Mouse (Mus musculus) regulatory T cell (primary cell): ENCODE data around the gene Cd81.

Source experiments
- in situ Hi-C: fragments of 300-600 bp; cut with MboI, MseI; formaldehyde crosslinking; loops from one replicate; pipeline ENCODE4 v1.15.1; 2025; ENCODE audit warnings: high pct_unique_total_duplicates

Cd81 gene

GRCm38 (mm10) chr7:143049331-143049730, 3.2 kb upstream of the Cd81 start:
- in situ Hi-C loops = no loop called here

- in situ Hi-C loops = loop anchor here (5.0 kb wide), 1 partner anchor 43 kb away; the partner anchor contains the start of gene Tspan32
Measured at GRCm38 (mm10) chr7:143049841-143050816, 2.4 kb upstream of the Cd81 start.

GRCm38 (mm10) chr7:143051316-143051715, 1.2 kb upstream of the Cd81 start:
- in situ Hi-C loops = loop anchor here (5.0 kb wide), 1 partner anchor 44 kb away; the partner anchor contains the start of gene Tspan32

- in situ Hi-C loops = loop anchor here (5.0 kb wide), 1 partner anchor 46 kb away; the partner anchor contains the start of gene Tspan32
Measured at GRCm38 (mm10) chr7:143053008-143053899, 715 bp downstream of the Cd81 start.

GRCm38 (mm10) chr7:143053961-143054611, 1.5 kb downstream of the Cd81 start:
- in situ Hi-C loops = loop anchor here (5.0 kb wide), 1 partner anchor 47 kb away; the partner anchor contains the start of gene Tspan32

DNA sequence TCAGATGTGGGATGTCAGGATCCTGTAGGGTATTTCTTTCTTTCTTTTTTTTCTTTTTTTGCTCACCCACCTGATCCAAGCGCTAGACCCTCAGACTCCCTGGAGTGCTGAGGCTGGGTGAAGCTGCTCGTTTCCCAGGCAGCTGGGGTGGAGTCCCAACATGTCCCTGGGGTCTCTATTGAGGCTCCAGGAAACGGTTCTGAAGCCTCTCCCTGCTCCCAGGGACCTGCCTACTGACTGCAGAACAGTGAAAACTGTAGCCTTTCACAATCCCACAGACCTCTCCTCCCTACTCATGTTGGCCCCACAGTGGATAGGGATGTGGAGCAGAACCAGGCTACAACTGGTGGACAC, 2.0 kb downstream of the Cd81 start:
- in situ Hi-C loops = loop anchor here (5.0 kb wide), 1 partner anchor 47 kb away; the partner anchor contains the start of gene Tspan32

- in situ Hi-C loops = no loop called here
Measured at GRCm38 (mm10) chr7:143055001-143055400, 2.5 kb downstream of the Cd81 start.

DNA sequence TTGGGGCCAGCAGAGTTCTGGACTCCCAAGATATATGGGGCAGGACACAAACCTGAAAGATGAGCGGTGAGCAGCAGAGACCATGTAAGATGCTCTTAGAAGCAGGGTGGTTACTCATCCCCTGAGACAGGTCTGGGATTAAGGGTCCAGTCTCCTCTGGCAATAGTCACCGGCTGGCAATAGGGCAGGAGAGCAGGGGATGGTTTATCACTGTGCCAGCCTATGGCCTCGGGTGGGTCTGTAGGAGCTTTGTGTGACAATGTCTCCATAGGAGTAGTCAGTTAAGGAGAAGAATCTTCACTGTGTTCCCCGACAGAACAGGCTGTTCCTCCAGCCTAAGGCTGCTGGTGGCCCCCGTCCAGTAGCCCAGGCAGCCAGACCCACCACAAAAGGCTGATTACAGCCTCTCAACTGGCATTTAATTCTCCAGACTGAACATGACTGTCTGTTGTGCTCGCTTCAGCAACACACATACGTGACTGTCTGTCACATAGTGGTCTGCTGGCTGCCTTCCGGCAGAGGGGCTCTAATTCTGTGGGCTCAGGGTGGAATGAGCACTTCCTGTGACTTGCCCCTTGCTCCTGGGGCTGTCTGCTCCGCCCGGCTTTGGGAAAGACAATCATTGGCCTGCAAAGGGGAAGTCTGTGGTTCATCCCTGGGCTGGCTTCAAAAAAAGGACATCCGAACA, 3.1 kb downstream of the Cd81 start:
- in situ Hi-C loops = no loop called here

- in situ Hi-C loops = no loop called here
Measured at GRCm38 (mm10) chr7:143057023-143057422, 4.5 kb downstream of the Cd81 start.

- in situ Hi-C loops = no loop called here
Measured at GRCm38 (mm10) chr7:143057667-143058220, 5.2 kb downstream of the Cd81 start.

DNA sequence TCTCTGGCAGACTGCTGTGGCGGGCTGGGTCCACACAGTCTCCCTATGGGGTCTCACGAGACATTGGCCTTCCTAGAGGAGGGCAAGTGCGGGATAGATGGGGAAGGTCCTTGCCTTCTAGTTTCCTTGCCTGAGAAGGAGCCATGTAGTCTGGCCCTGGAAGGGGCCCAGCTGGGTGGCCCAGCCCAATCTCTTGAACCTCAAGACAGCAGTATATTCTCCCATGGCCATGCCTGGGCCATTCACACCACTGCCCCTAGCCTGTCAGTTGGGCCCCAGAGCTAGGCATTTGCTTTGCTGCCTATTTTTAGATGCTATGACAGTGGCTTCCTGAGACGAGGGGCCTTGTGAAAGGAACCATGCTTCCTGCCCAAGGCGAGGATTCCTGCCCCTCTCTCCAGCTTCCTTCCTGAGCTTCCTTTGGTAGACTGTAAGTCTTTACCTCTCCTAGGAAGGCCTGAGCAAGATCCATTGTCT, 5.7 kb downstream of the Cd81 start:
- in situ Hi-C loops = no loop called here

DNA sequence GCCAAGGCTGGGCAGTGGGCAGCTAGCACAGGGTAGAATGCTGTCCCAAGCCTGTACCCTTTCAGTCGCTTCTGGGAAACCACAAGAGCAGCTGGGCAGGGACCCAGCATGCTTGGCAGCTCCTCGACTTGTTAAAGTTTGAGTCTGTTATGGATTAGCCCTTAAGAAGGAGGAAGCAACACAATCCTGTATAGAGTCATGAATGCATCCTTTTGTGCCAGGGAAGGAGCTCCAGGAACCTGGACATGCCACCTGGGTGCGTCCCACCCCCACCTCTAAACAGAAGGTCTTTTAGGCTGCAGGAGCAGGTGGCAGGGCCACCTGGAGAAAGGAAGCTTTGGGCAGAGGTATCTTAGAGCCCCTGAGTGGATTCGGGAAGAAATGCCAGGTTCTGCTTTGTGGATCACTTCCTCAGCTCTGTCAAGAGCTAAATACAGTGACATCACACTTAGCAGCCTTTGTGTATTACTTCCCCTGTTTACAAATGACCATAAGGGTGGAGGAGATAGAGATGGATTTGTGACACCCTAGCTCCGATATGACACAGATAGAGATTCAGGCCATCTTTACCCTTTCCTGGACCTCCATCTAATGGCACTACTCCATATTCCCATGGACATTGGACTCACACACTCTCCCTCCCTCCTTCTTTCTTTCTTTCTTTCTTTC, 6.8 kb downstream of the Cd81 start:
- in situ Hi-C loops = no loop called here

DNA sequence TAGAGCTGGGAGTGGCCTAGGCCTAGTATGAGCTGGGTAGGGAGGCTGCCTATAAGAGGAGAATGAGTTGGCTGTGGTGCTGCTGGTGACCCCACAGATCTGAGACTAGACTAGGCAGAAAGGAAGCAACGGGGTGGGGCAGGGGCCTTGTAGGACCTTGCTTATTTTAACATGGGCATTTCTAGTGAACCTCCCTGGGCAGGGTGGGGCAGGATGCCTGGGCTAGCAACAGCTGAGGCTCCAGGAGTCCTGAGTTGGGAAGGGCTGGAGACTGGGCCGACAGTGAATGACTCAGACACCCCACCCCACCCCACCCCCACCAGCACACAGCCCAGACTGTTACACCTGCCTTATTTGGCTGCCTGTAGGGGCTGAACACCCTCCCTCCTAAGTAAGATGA, 10.2 kb downstream of the Cd81 start:
- in situ Hi-C loops = no loop called here

- in situ Hi-C loops = no loop called here
Measured at GRCm38 (mm10) chr7:143064226-143064625, 11.7 kb downstream of the Cd81 start.

GRCm38 (mm10) chr7:143065692-143066091, 13.2 kb downstream of the Cd81 start:
- in situ Hi-C loops = no loop called here

GRCm38 (mm10) chr7:143067469-143067868, 14.9 kb downstream of the Cd81 start:
- in situ Hi-C loops = no loop called here

DNA sequence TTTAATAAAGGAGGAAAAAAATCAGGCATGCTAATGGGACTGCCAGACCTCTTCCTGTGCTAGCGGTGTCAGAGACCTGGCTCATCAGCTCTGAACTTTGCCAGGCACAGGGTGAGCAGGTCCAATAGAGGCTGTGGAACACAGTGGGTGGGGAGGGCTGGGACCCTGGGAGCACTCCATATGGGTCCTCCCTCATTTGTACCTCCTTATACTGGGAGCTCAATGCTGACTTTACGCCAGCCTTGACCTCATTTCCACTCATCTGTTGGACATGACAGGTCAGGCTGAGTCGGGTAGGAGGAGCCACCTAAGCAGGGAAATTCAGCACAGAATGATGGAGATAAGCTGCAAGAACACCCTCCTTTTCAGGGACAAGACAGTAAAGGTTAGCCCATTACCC, 15.4 kb downstream of the Cd81 start:
- in situ Hi-C loops = no loop called here

- in situ Hi-C loops = no loop called here
Measured at GRCm38 (mm10) chr7:143068316-143068881, 15.9 kb downstream of the Cd81 start.

DNA sequence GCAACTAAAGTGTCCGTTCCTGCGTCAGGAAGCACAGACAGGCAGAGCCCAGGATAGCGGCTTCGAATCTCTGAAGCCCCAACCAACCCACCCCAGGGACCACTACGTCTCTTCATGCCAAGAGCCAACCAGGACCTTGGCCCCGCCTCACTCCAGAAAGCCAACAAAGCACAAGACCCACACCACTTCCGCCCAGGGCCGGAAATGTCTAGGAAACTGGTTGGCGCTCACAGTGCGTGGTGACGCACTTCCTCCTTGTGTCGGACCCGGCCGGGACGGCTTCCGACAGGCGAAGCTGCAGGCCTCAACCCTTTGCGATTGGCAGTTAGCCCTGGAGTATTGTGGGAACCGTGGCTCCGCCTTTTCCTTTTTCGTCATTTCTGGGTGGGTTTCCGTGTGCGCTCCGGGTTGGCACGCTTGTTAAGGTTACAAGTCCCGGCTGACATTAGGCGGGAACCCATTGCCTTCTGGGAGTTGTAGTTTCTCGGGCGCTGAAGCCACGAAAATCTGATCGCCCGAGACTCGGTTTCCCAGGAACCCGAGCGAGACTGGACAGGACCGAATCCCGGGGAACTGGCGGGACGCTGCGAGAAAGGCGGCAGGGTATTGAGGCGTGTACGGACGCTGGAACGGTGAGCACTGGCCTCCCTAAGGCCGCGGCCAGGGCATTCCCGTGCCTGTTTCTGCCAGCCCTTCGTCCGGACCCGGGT, 16.5 kb downstream of the Cd81 start, which contains the start of gene Tssc4:
Gene Tssc4, plus strand, starts transcription at position 368 of the 710 bp plus-strand sequence.
- in situ Hi-C loops = no loop called here
